Mouse (Mus musculus) liver, adult 2 months (tissue): ENCODE data around the gene Dlg2.

ENCODE experiments used
- CTCF ChIP-seq: fragments of 200-500 bp; IDR thresholded peaks from 2 replicates; pipeline ENCODE4 v1.5.1; 2011; ENCODE audit warnings: low read depth, low read length, control low read depth
- POLR2A ChIP-seq: fragments of 200-500 bp; IDR thresholded peaks from 2 replicates; pipeline ENCODE4 v1.6.1; 2011; ENCODE audit warnings: low read length, control low read depth; ENCODE audit not compliant: insufficient read depth; ENCODE audit errors: extremely low read depth

DNA sequence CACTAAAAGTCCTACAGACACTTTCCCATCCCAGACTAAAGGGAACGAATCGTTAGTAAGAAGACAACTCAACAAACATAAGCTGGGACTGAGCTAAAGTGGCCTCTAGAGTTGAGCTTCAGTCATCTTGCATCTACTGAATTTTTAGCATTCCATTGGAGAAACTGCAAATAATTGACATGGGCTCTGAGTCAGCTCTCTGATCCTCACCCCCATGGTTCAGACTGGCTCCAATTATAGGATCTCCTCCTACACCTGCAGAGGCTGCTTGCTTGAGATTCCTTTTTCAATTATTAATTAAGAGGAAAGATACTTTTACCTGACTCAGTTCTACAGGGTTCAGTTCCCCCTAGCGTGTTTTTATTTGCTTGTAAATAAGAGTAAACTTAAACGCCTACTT, 1798.9 kb downstream of the Dlg2 start:
- TF ChIP-seq CTCF (no peak), POLR2A (no peak)
